Mouse (Mus musculus) regulatory T cell (primary cell): ENCODE data around the gene Nudt12.

Source experiments
- in situ Hi-C: fragments of 300-600 bp; cut with MboI, MseI; formaldehyde crosslinking; loops from one replicate; pipeline ENCODE4 v1.15.1; 2025; ENCODE audit warnings: high pct_unique_total_duplicates

Nudt12 gene

GRCm38 (mm10) chr17:59013091-59013459 lies at the start of gene Nudt12:
TSS of gene Nudt12 (minus strand) at chr17:59013372.
- in situ Hi-C loops: no loop called here

- in situ Hi-C loops: no loop called here
Observed at GRCm38 (mm10) chr17:59053306-59053705, 40.1 kb upstream of the Nudt12 start.

GRCm38 (mm10) chr17:59039754-59040153 lies 26.6 kb upstream of the Nudt12 start:
- in situ Hi-C loops: no loop called here

GRCm38 (mm10) chr17:59033445-59033844 lies 20.3 kb upstream of the Nudt12 start:
- in situ Hi-C loops: no loop called here

GRCm38 (mm10) chr17:59026336-59026735 lies 13.2 kb upstream of the Nudt12 start:
- in situ Hi-C loops: no loop called here

GRCm38 (mm10) chr17:59024502-59024901 lies 11.3 kb upstream of the Nudt12 start:
- in situ Hi-C loops: no loop called here

- in situ Hi-C loops: no loop called here
Observed at GRCm38 (mm10) chr17:59023971-59024370, 10.8 kb upstream of the Nudt12 start.

- in situ Hi-C loops: no loop called here
Observed at GRCm38 (mm10) chr17:59018666-59019065, 5.5 kb upstream of the Nudt12 start.

- in situ Hi-C loops: no loop called here
Observed at GRCm38 (mm10) chr17:59012421-59013090, 616 bp downstream of the Nudt12 start.

GRCm38 (mm10) chr17:59011546-59012307 lies 1.4 kb downstream of the Nudt12 start:
- in situ Hi-C loops: no loop called here

- in situ Hi-C loops: no loop called here
Observed at GRCm38 (mm10) chr17:58991275-58991674, 21.9 kb downstream of the Nudt12 start, which contains the start of gene Pdzph1. TSS of gene Pdzph1 (minus strand) at chr17:58991375.

- in situ Hi-C loops: no loop called here
Observed at GRCm38 (mm10) chr17:58973237-58973636, 39.9 kb downstream of the Nudt12 start.

- in situ Hi-C loops: no loop called here
Observed at GRCm38 (mm10) chr17:58959905-58960304, 53.3 kb downstream of the Nudt12 start.

GRCm38 (mm10) chr17:58957055-58957454 lies 56.1 kb downstream of the Nudt12 start:
- in situ Hi-C loops: no loop called here
